Mouse (Mus musculus): ENCODE measurements around the gene Cacnb2.

DNA sequence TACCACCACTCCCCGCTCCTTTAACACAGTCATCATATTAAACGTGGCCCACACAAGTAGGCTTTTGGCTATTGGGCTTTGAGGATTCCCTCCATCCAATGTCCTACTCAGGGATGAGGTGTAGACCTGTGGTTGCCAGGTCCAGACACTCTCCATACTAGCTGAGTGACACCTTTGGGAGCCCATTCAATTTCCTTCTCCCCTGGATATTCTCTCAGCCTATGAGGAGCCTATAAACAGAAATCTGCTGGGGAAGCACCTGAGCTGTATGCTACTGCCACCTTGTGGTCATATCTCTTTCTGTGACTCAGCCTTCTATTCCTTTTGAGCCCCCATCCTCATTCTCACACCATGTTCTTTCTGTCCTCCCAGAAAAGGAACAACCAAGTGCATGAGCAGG lies 108.9 kb downstream of the Cacnb2 start:
- TF ChIP-seq CTCF (IDR thresholded peaks at IDR 0.05; ENCODE audit: low read depth, low read length) (no peak), GATA1 (IDR thresholded peaks at IDR 0.05; ENCODE audit: borderline replicate concordance, low read length) (no peak), TAL1 (conservative IDR thresholded peaks at IDR 0.05; ENCODE audit: low read depth, low read length) (no peak), POLR2AphosphoS5 (IDR thresholded peaks at IDR 0.05; ENCODE audit: insufficient replicate concordance, low read depth, low read length) (no peak)
